Comparison of ENCODE assay signal across 7 mouse cellular contexts in the genomic region with DNA sequence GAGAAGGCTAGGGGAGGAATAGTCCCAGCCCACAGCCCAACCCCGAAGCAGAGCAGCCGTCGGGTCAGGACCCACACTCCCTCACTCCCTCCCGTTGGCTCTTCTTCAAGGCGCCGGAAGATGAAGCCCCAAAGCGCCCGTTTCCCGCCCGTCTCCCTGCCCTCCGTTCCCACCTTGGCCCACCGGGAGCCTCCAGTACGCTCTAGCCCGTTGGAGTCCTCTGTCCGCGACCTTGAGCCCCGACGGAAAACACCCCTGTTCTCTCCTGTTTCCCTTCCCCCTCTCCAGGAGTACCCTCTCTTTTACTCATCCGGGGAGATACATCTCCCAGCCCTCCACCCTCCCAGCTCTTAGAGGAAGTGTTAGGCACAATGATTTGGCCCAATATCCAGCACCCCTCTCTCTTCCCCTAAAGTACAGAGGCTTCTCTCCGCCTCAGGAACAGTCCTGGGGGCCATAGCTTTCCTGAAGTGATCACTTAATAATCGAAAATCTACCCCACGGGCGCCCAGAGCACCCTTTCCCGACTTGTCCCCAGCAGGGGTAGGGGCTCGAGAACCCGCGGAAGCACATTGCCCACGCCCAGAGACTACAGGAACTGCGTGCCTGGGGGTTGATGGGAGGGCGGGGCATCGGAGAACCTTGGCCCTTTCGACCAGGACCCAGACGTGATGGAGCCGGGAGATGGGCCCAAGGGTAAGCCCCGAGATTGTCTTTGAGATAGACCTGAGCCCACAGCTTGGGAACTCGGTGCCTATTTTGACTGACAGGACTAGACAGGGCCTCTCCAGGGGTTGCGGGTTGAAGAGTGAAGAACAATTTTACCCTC. TPM values are rescaled to one million over a fixed set of nuclear protein-coding genes. Genes with fewer than 3 reads are reported as not detected.
DNase-seq lines count a peak whose midpoint lies in the region; ATAC-seq lines count a peak whose summit lies in the region.

No protein-coding gene starts in this region.

- peak overlapping the region; percentile 90 for H3K4me2 ChIP-seq in lung, embryonic 16.5 days (ENCODE audit: low read depth, low read length)
- H3K4me2 ChIP-seq in embryonic facial prominence, embryonic 11.5 days (ENCODE audit: low read depth, low read length) = peak overlapping the region; percentile 92
- H3K4me2 ChIP-seq in hindbrain, embryonic 16.5 days (ENCODE audit: low read length) = peak overlapping the region; percentile 77

- ATAC-seq in lung, embryonic 16.5 days (ENCODE audit: low read depth) = no peak; the same call in 1 of the 2 replicates
- peak; percentile 3; the same call in 1 of the 2 replicates for ATAC-seq in embryonic facial prominence, embryonic 11.5 days (replicated peaks; ENCODE audit: insufficient number of reproducible peaks, low FRiP score, low TSS enrichment, low read depth)
- ATAC-seq in hindbrain, embryonic 16.5 days = 0 out of 2 replicates have a peak, but pooled peaks have one; percentile 10

- WGBS in lung, embryonic 16.5 days = 4% methylated on average over 37 of the region's 37 CpGs
- WGBS in embryonic facial prominence, embryonic 11.5 days = 2% methylated on average over 37 of the region's 37 CpGs
- WGBS in hindbrain, embryonic 16.5 days = 4% methylated on average over 31 of the region's 37 CpGs

- H3K36me3 ChIP-seq in lung, embryonic 16.5 days (ENCODE audit: control insufficient read depth, insufficient read depth, low read length) = peaks cover 6% of the 10 kb centered on the region
- H3K36me3 ChIP-seq in embryonic facial prominence, embryonic 11.5 days (replicated peaks; ENCODE audit: control insufficient read depth, insufficient read depth, low read depth, low read length) = 0 out of 2 replicates have a peak, but pooled peaks cover under 1% of the 10 kb centered on the region
- peaks cover 6% of the 10 kb centered on the region; the same call in 1 of the 2 replicates for H3K36me3 ChIP-seq in hindbrain, embryonic 16.5 days (ENCODE audit: control insufficient read depth, insufficient read depth, low read length)

- peaks cover 40% of the 10 kb centered on the region for H3K27me3 ChIP-seq in lung, embryonic 16.5 days (ENCODE audit: control insufficient read depth, insufficient read depth, low read depth, low read length)
- H3K27me3 ChIP-seq in embryonic facial prominence, embryonic 11.5 days (ENCODE audit: control insufficient read depth, insufficient read depth, low read length) = peaks cover 29% of the 10 kb centered on the region
- H3K27me3 ChIP-seq in hindbrain, embryonic 16.5 days (replicated peaks; ENCODE audit: control insufficient read depth, insufficient read depth, low read length) = peaks cover 22% of the 10 kb centered on the region

- DNase-seq in lung, adult 18-20 months = no peak
- DNase-seq in embryonic facial prominence, embryonic 11.5 days (ENCODE audit: low spot score) = no peak
- peak; percentile 49 for DNase-seq in neural tube, embryonic 10.5 days (ENCODE audit: extremely low spot score, low spot score)
- DNase-seq in natural killer cell, adult 2 months (ENCODE audit: low spot score in 2 of 2) = no peak
- DNase-seq in lung, postnatal 14 days = no peak

- H3K4me1 ChIP-seq in lung, embryonic 16.5 days (replicated peaks; ENCODE audit: control insufficient read depth, insufficient read depth, low read length) = peaks cover 18% of the 10 kb centered on the region
- peaks cover 7% of the 10 kb centered on the region; the same call in 1 of the 2 replicates for H3K4me1 ChIP-seq in embryonic facial prominence, embryonic 11.5 days (ENCODE audit: control insufficient read depth, insufficient read depth, low read length)
- H3K4me1 ChIP-seq in hindbrain, embryonic 16.5 days (ENCODE audit: control insufficient read depth, insufficient read depth, low read depth, low read length) = peaks cover 16% of the 10 kb centered on the region

- no peak overlapping the region for H3K27ac ChIP-seq in lung, embryonic 16.5 days (ENCODE audit: low read length)
- no peak overlapping the region for H3K27ac ChIP-seq in embryonic facial prominence, embryonic 11.5 days (replicated peaks; ENCODE audit: low read depth, low read length)
- H3K27ac ChIP-seq in hindbrain, embryonic 16.5 days (ENCODE audit: low read depth, low read length) = no peak overlapping the region

- no peaks in the 10 kb centered on the region for H3K9me3 ChIP-seq in lung, embryonic 16.5 days (ENCODE audit: control insufficient read depth, low read length)
- no peaks in the 10 kb centered on the region for H3K9me3 ChIP-seq in embryonic facial prominence, embryonic 11.5 days (replicated peaks; ENCODE audit: control insufficient read depth, low read length)
- no peaks in the 10 kb centered on the region for H3K9me3 ChIP-seq in hindbrain, embryonic 16.5 days (ENCODE audit: control insufficient read depth, low read length)

- peak overlapping the region; percentile 60 for H3K4me3 ChIP-seq in lung, embryonic 16.5 days (ENCODE audit: low read length)
- peak overlapping the region; percentile 55 for H3K4me3 ChIP-seq in embryonic facial prominence, embryonic 11.5 days (ENCODE audit: low read depth, low read length)
- peak overlapping the region; percentile 62 for H3K4me3 ChIP-seq in hindbrain, embryonic 16.5 days (ENCODE audit: low read length)

- H3K9ac ChIP-seq in lung, embryonic 16.5 days (ENCODE audit: low read length) = no peak overlapping the region
- H3K9ac ChIP-seq in embryonic facial prominence, embryonic 11.5 days (replicated peaks; ENCODE audit: low read length) = no peak overlapping the region
- peak overlapping the region; percentile 69 for H3K9ac ChIP-seq in hindbrain, embryonic 16.5 days (ENCODE audit: low read depth, low read length)

RNA-seq across cellular contexts. Expression of gene Chrm4, which starts 4.2 kb away (rescaled TPM):
- polyA plus RNA-seq in lung, embryonic 16.5 days (2015; fragmentation: Nextera tagmentation; extraction: Ambion mirVana) = 0.10 TPM in 1 of 2 replicates, not detected in the other
- 0.20 and 0.34 TPM in 2 replicates for polyA plus RNA-seq in embryonic facial prominence, embryonic 11.5 days (2014; fragmentation: Nextera tagmentation; extraction: Ambion mirVana)
- polyA plus RNA-seq in hindbrain, embryonic 16.5 days (2015; fragmentation: Nextera tagmentation; extraction: Ambion mirVana) = 1.5 TPM in 2 replicates

RNA-seq across cellular contexts. Expression of gene Mdk, which starts 9.3 kb away (rescaled TPM):
- 680 and 776 TPM in 2 replicates for polyA plus RNA-seq in lung, embryonic 16.5 days (2015; fragmentation: Nextera tagmentation; extraction: Ambion mirVana)
- 1,845 and 1,892 TPM in 2 replicates for polyA plus RNA-seq in embryonic facial prominence, embryonic 11.5 days (2014; fragmentation: Nextera tagmentation; extraction: Ambion mirVana)
- 160 and 182 TPM in 2 replicates for polyA plus RNA-seq in hindbrain, embryonic 16.5 days (2015; fragmentation: Nextera tagmentation; extraction: Ambion mirVana)

RNA-seq across cellular contexts. Expression of gene Gm9821, which starts 22.7 kb away (rescaled TPM):
- polyA plus RNA-seq in lung, embryonic 16.5 days (2015; fragmentation: Nextera tagmentation; extraction: Ambion mirVana) = 0.33 and 0.88 TPM in 2 replicates
- 0.28 TPM in 1 of 2 replicates, not detected in the other for polyA plus RNA-seq in embryonic facial prominence, embryonic 11.5 days (2014; fragmentation: Nextera tagmentation; extraction: Ambion mirVana)
- polyA plus RNA-seq in hindbrain, embryonic 16.5 days (2015; fragmentation: Nextera tagmentation; extraction: Ambion mirVana) = 0.16 and 0.29 TPM in 2 replicates

RNA-seq across cellular contexts. Expression of gene Dgkz, which starts 52.9 kb away (rescaled TPM):
- 55.9 and 59.7 TPM in 2 replicates for polyA plus RNA-seq in lung, embryonic 16.5 days (2015; fragmentation: Nextera tagmentation; extraction: Ambion mirVana)
- polyA plus RNA-seq in embryonic facial prominence, embryonic 11.5 days (2014; fragmentation: Nextera tagmentation; extraction: Ambion mirVana) = 28.6 and 30.1 TPM in 2 replicates
- polyA plus RNA-seq in hindbrain, embryonic 16.5 days (2015; fragmentation: Nextera tagmentation; extraction: Ambion mirVana) = 32.3 and 37.5 TPM in 2 replicates
